Mouse (Mus musculus): ENCODE measurements at regions not wholly inside any gene's neighbourhood (a gene's known extent, or its start where the extent isn't known, plus 50 kb on each side); places are given as distances from the start of the nearest gene placed in this dataset.
A peak's percentile ranks its signal among the peaks of the same experiment; 100 is the strongest.

DNA sequence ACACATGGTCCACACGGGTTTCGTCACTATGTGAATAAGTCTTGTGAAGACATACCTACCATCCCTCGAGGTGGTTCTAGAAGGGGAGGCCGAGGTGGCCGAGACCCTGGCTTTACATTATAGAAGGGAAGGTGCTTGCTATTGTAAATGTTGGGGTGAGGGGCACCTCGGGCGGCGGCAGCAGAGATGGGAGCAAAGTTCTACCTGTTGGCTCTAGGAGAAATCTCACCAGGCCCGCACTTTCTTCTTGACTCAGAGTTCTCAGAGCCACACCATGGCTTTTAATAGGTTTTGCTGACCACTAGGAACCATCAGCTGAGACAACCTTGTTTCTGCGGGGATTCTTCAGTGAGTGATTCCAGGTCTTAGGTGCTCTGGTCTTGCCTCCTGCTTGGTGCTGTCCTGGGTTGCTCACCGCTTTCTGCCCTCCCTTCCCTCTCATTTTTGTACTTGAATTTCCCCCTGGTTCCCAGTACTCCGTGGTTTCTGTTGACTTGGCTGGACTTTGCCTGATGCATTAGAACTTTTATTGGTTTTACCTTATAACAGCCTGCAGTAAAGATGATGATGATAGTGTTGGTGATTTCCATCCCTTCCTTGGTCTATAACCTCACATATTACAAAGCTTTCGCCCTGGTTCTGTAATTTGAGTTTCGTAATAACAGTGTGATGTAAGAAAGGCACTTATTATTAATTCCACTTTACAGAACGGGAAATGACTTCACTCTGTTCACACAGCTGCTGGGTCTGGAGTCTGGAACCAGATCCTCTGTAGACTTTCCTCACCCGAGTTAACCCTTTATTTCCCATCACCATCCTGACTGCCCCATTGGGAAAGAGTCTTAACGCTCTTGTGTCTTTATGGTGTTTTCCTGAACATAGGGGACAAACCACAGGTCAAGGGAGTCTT lies 185.6 kb downstream of the 4933412E24Rik start:
- Histone ChIP-seq H3K9ac (no peak overlapping the region), H3K4me2 (replicated peaks) (no peak overlapping the region), H3K4me1 (peaks cover 10% of the 10 kb centered on the region), H3K36me3 (no peaks in the 10 kb centered on the region), H3K27me3 (no peaks in the 10 kb centered on the region), H3K27ac (no peak overlapping the region), H3K9me3 (replicated peaks) (no peaks in the 10 kb centered on the region), H3K4me3 (no peak overlapping the region)
- WGBS: 83% methylated on average over 17 of the region's 17 CpGs
- no peak for ATAC-seq (ENCODE audit: low FRiP score)

DNA sequence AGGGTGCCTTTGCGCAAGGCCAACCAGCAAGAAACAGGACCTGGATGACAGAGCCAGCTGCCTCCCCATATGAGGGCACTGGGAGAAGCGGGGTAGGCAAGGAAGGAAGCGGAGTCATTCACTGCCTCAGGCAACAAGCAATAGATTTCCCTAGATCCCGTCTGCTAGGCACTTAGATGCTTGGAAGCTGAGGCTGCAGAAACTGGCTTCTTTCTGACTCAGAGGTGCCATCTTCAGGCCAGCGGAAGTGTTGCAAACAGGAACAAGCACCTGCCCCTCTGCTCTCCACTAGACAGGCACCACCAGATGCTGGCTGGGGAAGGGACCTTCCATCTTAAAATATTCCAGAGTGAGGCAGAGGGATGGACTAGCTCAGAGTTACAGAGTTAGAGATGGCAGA lies 188.0 kb downstream of the 4933412E24Rik start:
- Histone ChIP-seq H3K9me3 (replicated peaks) (no peaks in the 10 kb centered on the region), H3K4me1 (peaks cover 10% of the 10 kb centered on the region), H3K4me2 (replicated peaks) (no peak overlapping the region), H3K9ac (no peak overlapping the region), H3K4me3 (no peak overlapping the region), H3K27ac (no peak overlapping the region), H3K36me3 (no peaks in the 10 kb centered on the region), H3K27me3 (no peaks in the 10 kb centered on the region)
- ATAC-seq (ENCODE audit: low FRiP score): peak; percentile 70
- 22% methylated on average over 5 of the region's 5 CpGs for WGBS

DNA sequence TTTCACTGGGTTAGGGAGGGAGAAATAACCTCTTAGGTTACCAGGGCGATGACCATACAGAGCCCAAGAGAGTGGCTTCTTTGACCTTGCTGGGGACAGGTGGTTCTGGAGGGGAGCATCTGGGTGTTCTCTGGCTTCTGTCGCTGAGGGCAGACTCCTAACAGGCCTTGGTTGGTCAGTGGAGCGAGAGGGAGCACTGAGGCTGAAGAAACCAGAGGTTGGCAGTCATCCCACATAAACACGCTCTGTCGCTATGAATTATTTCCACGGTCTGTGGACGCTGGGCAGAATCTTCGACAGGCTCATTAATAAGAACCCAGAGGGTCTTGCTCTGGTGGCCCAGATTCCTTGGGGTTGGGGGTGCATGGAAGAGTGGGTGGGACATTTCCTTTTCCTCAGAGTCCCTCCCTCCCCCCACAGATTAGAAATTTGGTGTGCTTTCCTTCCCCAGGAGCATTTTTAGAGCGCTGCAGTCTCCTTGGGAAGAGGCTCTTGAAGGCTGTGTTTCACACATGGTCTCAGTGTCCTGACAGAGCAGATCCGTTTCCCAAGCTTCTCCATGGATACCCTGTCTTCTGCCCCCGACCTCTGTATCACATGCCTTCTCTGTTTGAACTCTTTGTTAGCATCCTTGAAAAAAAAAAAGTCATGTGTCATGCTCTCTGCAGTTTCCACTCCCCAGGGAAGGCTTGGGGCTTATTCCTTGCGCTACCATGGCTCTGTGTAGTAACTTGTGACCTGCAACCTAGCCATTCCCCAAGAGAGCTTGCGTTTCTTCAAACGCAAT lies 190.1 kb downstream of the 4933412E24Rik start:
- ATAC-seq (ENCODE audit: low FRiP score): 0 out of 2 replicates have a peak, but pooled peaks have one; percentile 13
- Histone ChIP-seq H3K9me3 (replicated peaks) (no peaks in the 10 kb centered on the region), H3K27ac (no peak overlapping the region), H3K27me3 (no peaks in the 10 kb centered on the region), H3K4me3 (no peak overlapping the region), H3K36me3 (no peaks in the 10 kb centered on the region), H3K4me1 (peaks cover 10% of the 10 kb centered on the region), H3K4me2 (replicated peaks) (no peak overlapping the region), H3K9ac (no peak overlapping the region)
- 51% methylated on average over 14 of the region's 14 CpGs for WGBS

DNA sequence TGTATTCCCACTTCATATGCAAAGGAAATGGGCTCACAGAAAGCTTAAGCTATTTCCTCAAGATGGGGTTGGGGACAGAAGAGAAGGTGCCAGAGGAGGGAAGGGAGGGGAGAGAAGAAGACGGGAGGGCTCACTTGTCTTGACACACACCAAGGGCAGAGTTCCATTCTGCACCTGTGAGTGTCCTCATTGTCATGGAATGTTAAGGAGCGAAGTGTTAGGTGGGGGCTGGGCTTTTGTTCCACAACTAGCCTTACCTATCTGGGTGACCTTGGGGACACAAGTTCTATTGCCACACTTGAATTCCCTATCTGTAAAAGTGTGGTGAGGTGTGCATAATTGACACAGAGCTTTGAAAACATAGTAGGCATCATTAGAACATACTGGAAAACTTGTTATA lies 192.5 kb downstream of the 4933412E24Rik start:
- H3K4me3 ChIP-seq: no peak overlapping the region
- H3K36me3 ChIP-seq: no peaks in the 10 kb centered on the region
- H3K27me3 ChIP-seq: no peaks in the 10 kb centered on the region
- H3K9ac ChIP-seq: no peak overlapping the region
- no peak overlapping the region for H3K4me2 ChIP-seq (replicated peaks)
- no peaks in the 10 kb centered on the region for H3K9me3 ChIP-seq (replicated peaks)
- 65% methylated on average over 2 of the region's 2 CpGs for WGBS
- no peak for ATAC-seq (ENCODE audit: low FRiP score)
- peaks cover 10% of the 10 kb centered on the region for H3K4me1 ChIP-seq
- no peak overlapping the region for H3K27ac ChIP-seq

DNA sequence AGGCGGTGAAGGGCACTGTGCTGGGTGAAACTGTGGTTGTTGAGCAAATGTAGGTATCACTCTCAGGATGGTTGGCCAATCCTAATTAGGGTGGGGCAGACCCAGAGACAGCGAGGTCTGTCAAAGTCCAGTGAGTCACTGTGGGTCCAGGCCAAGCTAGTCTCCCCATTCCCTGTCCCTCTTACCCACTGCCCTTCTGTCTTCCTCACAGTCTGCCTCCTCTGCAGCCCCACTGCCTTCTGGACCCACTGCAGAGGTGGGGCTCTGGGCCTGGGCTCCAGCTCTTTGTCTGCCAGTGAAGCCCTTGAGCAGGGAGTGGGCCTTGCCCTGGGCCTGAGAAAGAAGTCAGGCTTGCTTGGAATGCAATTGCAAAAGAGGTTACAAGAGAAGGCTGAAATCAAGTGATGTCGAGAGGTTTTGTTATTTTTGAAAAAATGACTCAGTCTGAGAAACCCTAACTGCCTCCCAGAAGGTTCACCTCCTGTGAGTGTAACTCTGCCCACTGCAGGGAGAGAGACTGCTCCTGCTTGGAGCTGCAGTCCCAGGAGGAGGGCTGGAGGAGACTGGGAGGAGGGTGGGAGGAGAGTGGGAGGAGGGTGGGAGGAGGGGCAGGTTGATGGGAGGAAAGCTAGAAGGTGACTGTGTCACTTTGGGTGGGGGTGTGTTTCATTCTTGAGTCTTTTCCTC lies 193.3 kb downstream of the 4933412E24Rik start:
- ATAC-seq (ENCODE audit: low FRiP score): no peak
- no peak overlapping the region for H3K27ac ChIP-seq
- H3K4me3 ChIP-seq: no peak overlapping the region
- H3K9ac ChIP-seq: no peak overlapping the region
- peaks cover 8% of the 10 kb centered on the region for H3K4me1 ChIP-seq
- WGBS: 65% methylated on average over 3 of the region's 3 CpGs
- no peaks in the 10 kb centered on the region for H3K27me3 ChIP-seq
- no peak overlapping the region for H3K4me2 ChIP-seq (replicated peaks)
- H3K36me3 ChIP-seq: no peaks in the 10 kb centered on the region
- no peaks in the 10 kb centered on the region for H3K9me3 ChIP-seq (replicated peaks)

DNA sequence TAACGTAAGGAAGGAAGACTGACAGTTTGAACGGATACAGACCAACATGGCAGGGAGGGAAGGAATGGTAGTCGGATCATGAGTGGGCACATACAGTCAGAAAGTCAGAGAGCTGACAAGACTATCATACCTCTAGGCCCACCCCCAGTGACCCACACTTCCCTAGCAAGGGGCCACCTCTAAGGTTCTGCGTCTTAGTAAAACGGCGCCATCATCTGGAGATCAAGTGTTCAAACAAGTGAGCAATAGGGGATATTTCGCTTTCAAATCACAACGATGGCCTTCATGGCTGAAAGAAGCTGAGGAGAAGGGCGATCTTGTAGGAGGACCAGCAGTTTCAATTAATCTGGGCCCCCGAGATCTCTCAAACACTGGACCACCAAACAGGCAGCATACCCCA lies 196.1 kb downstream of the 4933412E24Rik start:
- no peak for ATAC-seq (ENCODE audit: low FRiP score)
- 77% methylated on average over 10 of the region's 10 CpGs for WGBS
- Histone ChIP-seq H3K9ac (no peak overlapping the region), H3K27ac (no peak overlapping the region), H3K27me3 (no peaks in the 10 kb centered on the region), H3K4me2 (replicated peaks) (no peak overlapping the region), H3K4me1 (no peaks in the 10 kb centered on the region), H3K36me3 (no peaks in the 10 kb centered on the region), H3K4me3 (no peak overlapping the region), H3K9me3 (replicated peaks) (no peaks in the 10 kb centered on the region)

GRCm38 (mm10) chr15:59816031-59816430 lies 200.4 kb downstream of the 4933412E24Rik start:
- no peaks in the 10 kb centered on the region for H3K9me3 ChIP-seq (replicated peaks)
- H3K27ac ChIP-seq: no peak overlapping the region
- 91% methylated on average over 8 of the region's 8 CpGs for WGBS
- H3K9ac ChIP-seq: no peak overlapping the region
- no peak overlapping the region for H3K4me2 ChIP-seq (replicated peaks)
- H3K27me3 ChIP-seq: no peaks in the 10 kb centered on the region
- H3K36me3 ChIP-seq: no peaks in the 10 kb centered on the region
- H3K4me1 ChIP-seq: no peaks in the 10 kb centered on the region
- ATAC-seq (ENCODE audit: low FRiP score): no peak
- no peak overlapping the region for H3K4me3 ChIP-seq

- Histone ChIP-seq H3K36me3 (no peaks in the 10 kb centered on the region), H3K4me1 (no peaks in the 10 kb centered on the region), H3K27me3 (no peaks in the 10 kb centered on the region), H3K9ac (no peak overlapping the region), H3K4me3 (no peak overlapping the region), H3K9me3 (replicated peaks) (0 out of 2 replicates have a peak, but pooled peaks cover 4% of the 10 kb centered on the region), H3K27ac (no peak overlapping the region), H3K4me2 (replicated peaks) (no peak overlapping the region)
- 55% methylated on average over 2 of the region's 3 CpGs for WGBS
- no peak for ATAC-seq (ENCODE audit: low FRiP score)
These were observed 204.8 kb downstream of the 4933412E24Rik start for GRCm38 (mm10) chr15:59811566-59811965.

DNA sequence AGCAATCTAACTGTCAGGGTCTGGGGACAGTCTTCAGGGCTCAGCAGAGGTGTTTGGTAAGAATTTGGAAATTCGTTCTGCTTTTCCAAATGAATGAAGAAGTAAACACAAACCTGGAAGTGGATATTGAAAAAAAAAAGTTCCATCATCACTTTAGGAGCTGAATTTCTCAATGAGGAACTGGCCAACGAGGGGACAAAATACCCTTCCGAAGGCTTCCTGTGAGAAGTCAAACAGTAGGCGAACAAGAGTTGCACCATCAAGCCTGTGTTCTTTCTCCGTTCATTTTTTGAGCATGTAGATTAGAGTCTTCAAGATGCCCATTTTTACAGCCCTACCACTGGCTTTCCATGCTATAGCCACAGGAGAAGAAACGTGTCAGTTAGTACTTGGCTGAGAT lies 207.1 kb downstream of the 4933412E24Rik start:
- no peaks in the 10 kb centered on the region for H3K27me3 ChIP-seq
- no peaks in the 10 kb centered on the region for H3K4me1 ChIP-seq
- H3K27ac ChIP-seq: no peak overlapping the region
- no peak overlapping the region for H3K9ac ChIP-seq
- H3K4me3 ChIP-seq: no peak overlapping the region
- 0 out of 2 replicates have a peak, but pooled peaks cover 4% of the 10 kb centered on the region for H3K9me3 ChIP-seq (replicated peaks)
- 91% methylated on average over 6 of the region's 6 CpGs for WGBS
- no peak overlapping the region for H3K4me2 ChIP-seq (replicated peaks)
- no peaks in the 10 kb centered on the region for H3K36me3 ChIP-seq
- no peak for ATAC-seq (ENCODE audit: low FRiP score)

GRCm38 (mm10) chr15:59807723-59808122 lies 208.7 kb downstream of the 4933412E24Rik start:
- Histone ChIP-seq H3K27me3 (no peaks in the 10 kb centered on the region), H3K27ac (no peak overlapping the region), H3K9me3 (replicated peaks) (0 out of 2 replicates have a peak, but pooled peaks cover 4% of the 10 kb centered on the region), H3K4me2 (replicated peaks) (no peak overlapping the region), H3K9ac (no peak overlapping the region), H3K4me3 (no peak overlapping the region), H3K4me1 (no peaks in the 10 kb centered on the region), H3K36me3 (no peaks in the 10 kb centered on the region)
- ATAC-seq (ENCODE audit: low FRiP score): no peak
- WGBS: 93% methylated on average over 6 of the region's 6 CpGs

DNA sequence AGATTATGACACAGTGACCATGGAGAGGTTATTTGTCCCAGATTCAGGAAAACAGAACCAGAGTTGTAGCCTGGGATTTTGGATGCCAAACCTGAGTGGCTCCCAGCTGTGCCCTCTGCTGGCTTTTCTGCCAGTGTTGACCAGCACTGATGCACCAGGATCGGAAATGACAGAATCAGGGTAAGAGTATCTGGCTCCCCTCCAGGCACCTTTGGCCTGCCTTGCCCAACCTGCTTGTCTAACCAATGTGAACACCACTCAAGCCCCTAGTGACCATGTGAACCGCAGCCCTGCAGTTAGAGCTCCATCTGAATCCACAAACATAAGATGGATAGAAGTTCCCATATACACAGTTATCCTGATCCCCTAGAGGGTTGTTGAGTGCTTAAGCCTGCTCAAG lies 210.6 kb downstream of the 4933412E24Rik start:
- Histone ChIP-seq H3K36me3 (no peaks in the 10 kb centered on the region), H3K4me1 (no peaks in the 10 kb centered on the region), H3K9ac (no peak overlapping the region), H3K9me3 (replicated peaks) (0 out of 2 replicates have a peak, but pooled peaks cover 4% of the 10 kb centered on the region), H3K4me3 (no peak overlapping the region), H3K27me3 (no peaks in the 10 kb centered on the region), H3K4me2 (replicated peaks) (no peak overlapping the region), H3K27ac (no peak overlapping the region)
- 85% methylated on average over 2 of the region's 2 CpGs for WGBS
- no peak for ATAC-seq (ENCODE audit: low FRiP score)

GRCm38 (mm10) chr15:59804821-59805220 lies 211.6 kb downstream of the 4933412E24Rik start:
- ATAC-seq (ENCODE audit: low FRiP score): no peak
- 89% methylated on average over 2 of the region's 2 CpGs for WGBS
- Histone ChIP-seq H3K4me2 (replicated peaks) (no peak overlapping the region), H3K9me3 (replicated peaks) (0 out of 2 replicates have a peak, but pooled peaks cover 4% of the 10 kb centered on the region), H3K36me3 (no peaks in the 10 kb centered on the region), H3K27me3 (no peaks in the 10 kb centered on the region), H3K27ac (no peak overlapping the region), H3K4me3 (no peak overlapping the region), H3K4me1 (no peaks in the 10 kb centered on the region), H3K9ac (no peak overlapping the region)
